Mouse (Mus musculus) activated CD4-positive, CD25-positive, alpha-beta regulatory T cell, adult 4 months (primary cell): Measurements from ENCODE around the gene Rnf183. TPM values are rescaled to one million over a fixed set of nuclear protein-coding genes. Genes with fewer than 3 reads are reported as not detected.
A peak's percentile ranks its signal among the peaks of the same experiment; 100 is the strongest.

Source experiments
- ATAC-seq: one replicate; pipeline ENCODE4 v1.8.0; 2017
- polyA plus RNA-seq, 2 experiments: library from polyadenylated mRNA; unstranded; fragments of 100-300 nt; shearing (Covaris generic); gene quantifications; one replicate each; pipeline ENCODE4 v1.2.1; 2017

The Rnf183 gene
- polyA plus RNA-seq, 2 experiments from 2014 or later: 0.44 TPM; not detected in 1

DNA sequence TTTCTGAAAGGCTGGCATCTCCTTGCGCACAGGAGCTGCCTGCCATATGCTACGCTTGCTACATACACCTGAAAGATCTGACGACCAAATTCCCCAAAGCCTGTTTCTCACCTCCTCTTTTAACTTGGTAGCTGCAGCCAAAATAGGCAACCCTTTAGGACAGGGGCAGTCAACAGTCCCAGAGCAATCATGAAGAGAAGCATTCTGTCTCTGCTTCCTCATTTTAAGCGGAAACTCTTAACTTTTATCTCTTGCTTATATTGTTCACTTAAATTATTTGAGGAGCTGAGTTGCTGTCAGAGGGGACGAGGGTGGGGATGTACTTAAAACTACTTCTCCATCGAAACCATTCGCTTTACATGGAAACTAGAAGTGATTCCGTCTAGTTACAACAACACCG lies 5.4 kb downstream of the Rnf183 start:
- no peak for ATAC-seq

DNA sequence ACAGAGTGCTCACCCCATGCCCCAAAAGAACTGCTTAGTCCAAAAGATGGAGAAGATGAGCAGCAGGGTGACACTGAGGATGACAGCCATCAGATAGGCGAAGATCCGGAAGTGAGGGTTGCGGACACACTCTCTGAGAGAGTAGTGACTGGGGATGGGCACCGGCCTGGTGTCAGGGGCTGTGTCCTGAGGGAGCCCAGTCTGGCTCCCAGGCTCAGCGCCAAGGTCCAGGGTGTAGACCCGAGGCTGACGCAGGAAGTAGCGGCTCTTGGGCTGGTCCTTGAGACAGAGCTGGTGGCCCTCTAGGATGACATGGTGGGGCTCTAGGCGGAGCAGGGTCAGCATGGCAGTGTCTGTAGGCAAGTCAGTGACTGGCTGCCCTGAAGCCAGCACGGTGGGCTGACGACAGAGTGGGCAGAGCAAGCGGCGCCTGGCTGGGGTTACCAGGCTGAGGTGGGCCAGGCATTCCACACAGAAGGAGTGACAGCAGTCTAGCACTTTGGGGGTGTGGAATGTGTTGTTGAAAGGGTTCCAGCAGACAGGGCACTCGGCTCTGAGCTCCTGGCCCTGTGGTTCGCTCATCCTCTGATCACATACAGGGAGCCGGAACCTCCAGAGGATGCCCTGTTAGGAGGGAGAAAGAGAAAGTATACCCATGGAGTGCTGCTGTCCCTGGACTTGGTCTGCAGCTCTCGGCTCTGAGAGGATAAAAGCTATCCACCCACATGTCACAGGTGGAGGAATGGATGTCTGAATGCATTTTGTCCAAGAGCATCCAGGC lies 6.9 kb downstream of the Rnf183 start:
- ATAC-seq: no peak

DNA sequence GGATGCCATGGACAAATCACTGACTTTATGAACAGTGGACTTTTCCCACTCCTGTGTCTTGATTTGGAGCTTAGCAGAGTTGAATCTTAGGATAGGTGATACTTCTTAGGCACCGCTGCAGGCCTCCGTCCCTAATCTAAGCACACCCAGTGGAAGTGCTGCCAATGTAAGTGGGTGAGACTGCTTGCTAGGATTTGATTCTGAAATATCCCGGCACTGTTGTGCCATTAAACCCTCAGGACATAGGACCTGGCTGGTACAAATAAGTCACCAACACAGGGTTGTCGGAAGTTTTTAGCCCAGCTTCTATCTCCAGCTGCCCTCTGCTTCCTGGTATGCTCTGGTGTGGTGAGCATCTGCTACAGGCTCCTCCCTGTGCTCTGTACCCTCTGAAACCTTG lies 9.2 kb downstream of the Rnf183 start:
- ATAC-seq: no peak

DNA sequence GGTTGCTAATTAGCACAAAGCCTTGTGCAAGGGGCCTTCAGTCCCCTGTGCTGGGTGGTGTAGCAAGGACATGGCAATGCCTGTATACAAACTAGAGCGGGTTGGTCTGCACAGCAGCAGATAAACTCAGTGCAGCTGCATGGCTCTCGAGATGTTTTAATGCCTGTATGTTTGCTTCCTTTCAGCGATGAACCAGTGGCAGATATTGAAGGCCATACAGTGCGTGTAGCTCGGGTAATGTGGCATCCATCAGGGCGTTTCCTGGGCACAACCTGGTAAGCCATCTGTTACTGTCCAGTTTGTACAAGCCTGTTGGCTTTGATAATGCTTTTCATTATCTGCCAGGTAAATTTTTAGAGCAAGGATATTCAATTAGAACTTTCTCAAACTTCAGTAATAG lies 16.0 kb downstream of the Rnf183 start:
- ATAC-seq: no peak

DNA sequence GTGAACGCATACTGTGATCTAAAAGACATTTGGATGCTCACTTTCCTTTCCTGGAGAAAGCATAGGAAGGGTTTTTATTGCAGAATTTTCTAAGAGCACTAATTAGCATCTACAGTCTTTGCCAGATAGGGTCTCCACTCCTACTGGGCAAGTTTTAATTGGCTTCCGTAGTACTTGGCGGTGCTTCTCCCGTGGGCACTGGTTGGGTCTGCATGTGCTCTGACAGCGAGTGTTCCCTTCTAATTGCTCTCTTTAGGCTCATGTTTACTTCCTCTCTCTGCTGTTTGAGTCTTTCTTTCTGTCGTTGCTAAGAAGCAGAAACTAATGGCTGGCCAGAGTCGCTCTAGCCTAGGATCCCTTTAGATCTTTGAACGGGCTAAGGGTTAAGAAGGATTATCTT lies 16.6 kb downstream of the Rnf183 start:
- ATAC-seq: no peak

DNA sequence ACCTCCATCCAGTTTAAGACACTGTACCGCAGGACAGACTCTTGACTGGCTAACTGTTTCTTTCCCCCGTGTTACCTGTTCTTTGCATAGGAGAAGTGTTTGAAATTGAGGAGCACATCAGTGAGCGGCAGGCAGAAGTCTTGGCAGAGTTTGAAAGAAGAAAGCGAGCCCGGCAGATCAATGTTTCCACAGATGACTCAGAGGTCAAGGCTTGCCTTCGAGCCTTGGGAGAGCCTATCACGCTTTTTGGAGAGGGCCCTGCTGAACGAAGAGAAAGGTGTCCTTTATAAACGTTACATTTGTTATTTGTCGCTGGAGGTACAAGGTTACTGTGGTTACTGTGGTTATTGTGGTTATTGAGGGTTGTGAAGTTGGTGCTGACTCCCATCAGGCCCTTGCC lies 23.4 kb downstream of the Rnf183 start:
- ATAC-seq: no peak

DNA sequence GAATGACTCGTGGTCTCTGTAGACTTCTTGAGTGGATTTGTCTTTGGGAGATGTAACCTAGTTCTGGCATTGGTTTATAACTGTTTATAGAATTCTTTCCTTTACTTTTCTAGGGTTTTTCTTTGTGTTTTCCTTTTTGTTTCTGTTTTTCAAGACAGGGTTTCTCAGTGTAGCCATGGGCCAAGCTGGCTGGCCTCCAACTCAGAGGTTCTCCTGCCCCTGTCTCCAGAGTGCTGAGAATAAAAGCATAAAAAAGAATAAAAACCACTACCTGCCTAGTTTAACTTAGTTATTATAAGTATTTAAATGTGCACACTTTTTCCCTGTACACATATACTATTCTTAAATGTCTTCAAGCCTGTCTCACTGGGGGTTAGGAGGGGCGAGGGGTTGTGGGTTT lies 24.7 kb downstream of the Rnf183 start:
- ATAC-seq: no peak

DNA sequence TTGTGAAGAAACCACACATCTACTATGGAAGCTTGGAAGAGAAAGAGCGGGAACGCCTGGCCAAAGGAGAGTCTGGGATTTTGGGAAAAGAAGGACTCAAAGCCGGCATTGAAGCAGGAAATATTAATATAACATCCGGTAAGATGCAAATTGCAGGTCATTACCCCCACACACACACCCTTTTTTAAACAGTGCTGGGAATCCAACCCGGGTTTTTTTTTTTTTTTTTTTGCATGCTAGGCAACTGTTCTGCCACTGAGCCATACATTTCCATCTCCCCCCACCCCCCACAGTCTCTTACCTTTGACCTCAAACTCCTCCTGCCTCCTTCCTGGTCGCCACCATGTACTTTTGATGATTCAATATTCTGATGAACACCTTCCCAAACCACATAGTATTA lies 25.4 kb downstream of the Rnf183 start:
- no peak for ATAC-seq

DNA sequence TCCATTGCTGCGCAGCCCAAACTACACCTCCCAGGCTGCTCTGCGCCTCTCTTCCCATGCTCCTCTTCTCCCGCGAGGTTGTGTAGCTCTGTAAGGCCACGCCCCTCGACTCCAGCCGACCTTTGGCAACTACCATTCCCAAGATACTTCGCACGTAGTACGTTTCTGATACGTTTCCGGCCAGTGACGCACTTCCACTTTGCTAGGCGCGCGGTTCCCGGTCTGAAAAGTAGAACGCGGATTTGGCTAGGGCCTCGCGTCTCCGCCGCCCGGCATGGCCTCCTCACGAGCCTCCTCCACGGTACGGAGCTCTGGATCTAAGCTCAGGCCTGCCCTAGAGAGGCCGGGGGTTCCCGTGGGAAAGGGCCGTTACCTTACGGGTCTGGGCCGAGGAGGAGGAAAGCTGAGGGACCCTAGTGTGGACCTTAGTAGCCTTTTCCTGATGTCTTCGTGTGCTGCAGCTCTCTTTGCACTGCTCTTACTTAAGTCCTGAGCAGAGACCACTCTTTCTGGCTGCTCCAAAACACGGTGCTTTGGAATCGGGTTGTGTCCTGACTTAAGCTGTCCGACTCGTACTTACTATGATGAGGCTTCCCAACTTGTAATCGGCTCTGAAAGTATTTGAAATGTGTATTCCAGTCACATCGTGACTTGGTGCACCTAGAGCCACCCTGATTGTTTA lies 26.3 kb downstream of the Rnf183 start, which contains the start of the genes Cdc26 and Prpf4:
TSS of gene Cdc26 (minus strand) at position 42 of the 682 bp plus-strand sequence.
TSS of gene Prpf4 (plus strand) at position 197 of the 682 bp plus-strand sequence.
- ATAC-seq: peak; percentile 97

DNA sequence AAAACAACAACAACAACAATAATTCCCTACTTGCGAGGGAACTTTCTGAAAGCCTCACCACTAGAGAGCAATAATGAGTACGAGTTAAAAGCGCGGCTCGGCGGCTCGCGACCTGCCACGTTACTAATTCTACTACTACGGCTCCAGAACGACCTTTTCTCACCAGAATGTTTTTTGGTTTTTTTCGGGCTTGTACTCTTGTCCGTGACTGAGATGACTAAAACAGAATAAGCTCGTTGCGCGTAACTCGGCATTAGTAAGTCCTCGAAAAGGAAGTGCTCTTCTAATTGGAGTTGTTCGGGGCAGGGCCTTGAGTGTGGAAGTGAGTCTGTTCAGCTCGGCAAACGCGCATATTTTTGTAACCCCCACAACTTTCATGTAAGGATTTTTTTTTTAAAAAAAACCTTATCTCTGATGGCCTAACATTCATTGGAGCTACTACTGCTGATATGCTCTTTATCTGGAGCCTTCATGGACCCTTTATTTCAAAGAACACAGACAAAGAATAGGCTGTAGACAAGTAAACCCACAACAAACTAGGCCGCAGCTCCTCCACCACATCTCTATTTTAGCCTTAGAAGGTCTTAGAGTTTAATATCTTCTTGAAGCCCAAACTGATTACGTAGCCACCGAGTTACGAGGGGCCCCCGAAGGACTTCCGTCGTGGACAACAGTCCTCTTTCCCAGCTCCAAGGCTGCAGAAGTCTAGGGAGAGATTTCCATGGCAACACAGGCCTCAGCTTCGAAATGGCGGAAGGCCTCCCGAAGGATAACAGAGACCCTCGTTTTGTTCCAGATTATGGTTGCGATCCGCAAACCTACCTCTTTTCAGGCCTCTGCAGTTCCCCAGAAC lies 27.1 kb downstream of the Rnf183 start:
- peak; percentile 21 for ATAC-seq

DNA sequence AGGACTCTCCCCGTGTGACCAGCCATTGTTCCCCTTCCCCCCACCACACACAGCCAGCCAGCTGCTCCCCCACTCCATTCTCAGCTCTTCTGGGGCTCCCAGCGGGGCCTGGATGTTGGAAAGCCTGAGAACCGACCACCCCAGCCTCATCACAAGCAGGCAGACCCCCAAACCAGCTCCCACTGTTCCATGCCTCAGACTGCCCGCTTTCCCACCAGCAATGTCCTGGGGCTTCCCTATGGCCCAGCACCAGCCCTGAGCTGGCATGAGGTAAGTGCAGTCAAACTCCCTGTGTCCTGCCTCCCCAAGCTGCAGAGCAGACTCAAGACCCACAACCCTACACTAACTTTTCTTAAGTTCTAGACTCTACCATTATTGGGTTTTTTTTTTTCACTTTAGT lies 28.9 kb downstream of the Rnf183 start:
- ATAC-seq: no peak

DNA sequence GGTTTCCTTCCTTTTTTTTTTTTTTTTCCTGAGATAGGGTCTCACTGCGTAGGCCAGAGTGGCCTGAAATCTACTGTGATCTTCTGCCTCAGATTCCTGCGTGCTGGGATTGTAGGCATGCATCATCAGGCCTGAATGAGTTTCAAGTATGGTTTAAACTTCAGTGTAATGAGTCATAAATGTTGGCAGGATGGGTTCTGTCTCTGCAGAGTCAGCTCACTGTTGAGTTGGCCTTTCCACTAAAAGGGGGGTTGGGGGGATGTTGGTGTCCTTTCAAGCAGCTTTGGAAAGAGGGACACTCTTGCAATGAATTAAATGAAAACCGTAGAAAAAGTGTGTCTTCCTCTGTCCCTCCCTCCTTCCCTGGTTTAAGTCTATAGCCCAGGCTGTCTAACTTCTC lies 36.1 kb downstream of the Rnf183 start:
- no peak for ATAC-seq

DNA sequence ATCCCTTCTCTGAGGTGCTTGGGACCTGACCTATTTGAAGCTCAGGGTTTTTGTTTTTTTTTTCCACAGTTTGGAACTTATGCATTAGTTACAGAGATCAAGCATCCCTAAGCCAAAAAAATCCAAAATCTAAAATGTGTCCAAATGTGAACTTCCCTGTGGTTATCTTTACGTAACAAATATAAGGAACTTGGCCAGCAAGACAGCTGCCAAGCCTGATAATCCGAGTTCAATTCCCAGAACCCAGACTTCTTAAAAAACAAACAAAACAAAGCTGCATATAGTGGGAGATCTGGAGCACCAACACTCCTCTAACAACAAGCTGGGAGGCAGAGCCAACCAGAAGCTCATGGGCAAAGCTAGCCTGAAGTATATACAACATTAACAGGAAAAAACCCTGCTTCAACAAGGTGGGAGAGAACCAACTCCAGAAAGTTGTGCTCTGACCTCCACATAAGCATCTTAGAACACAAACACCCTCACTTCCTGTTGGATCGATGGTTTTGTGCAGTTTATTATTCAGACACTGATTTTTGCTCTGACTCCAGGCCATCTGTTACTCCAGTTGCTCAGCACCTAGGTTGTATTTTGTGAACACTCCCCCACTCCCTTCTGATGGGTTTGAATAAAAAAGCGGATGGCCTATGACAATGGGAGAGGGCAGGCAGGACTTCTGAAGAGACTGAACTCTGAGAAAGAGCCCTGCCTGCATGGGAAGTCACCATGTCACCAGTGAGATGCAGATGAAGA lies 37.3 kb downstream of the Rnf183 start:
- no peak for ATAC-seq

DNA sequence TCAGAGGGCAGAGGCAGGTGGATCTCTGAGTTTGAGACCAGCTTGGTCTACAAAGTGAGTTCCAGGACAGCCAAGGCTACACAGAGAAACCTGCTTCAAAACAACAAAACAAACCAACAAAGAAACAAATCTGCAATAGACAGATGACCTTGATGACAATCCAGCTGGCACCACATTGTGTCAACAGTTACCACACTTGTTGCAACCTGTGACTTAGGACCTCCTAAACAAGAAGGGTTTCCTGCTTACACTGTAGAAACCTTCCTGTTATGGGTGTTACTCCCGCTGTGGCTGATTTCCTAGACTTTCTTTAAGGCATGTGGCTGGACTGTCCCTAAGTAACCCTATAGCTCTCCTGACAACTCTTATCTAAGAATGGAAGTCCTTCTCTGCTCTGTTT lies 39.2 kb downstream of the Rnf183 start:
- no peak for ATAC-seq

DNA sequence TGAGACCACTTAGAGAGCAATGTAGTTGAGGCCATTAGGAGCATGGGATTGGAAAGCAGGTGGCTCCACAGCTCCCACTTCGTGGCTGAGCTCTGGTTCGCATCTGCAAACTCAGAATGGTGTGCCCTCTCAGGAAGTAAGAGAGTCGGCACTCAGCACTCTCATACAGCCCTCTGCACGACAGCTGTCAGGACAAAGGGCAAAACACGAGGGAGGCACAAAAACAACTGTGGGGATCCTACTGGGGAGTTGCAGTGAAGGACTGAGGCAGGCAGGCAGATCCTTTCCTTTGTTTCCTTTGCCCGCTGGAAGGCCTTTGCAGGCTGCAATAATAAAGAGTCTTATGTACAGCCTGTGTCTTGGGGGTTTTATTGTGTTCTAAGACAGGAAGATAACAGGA lies 41.6 kb downstream of the Rnf183 start:
- no peak for ATAC-seq

DNA sequence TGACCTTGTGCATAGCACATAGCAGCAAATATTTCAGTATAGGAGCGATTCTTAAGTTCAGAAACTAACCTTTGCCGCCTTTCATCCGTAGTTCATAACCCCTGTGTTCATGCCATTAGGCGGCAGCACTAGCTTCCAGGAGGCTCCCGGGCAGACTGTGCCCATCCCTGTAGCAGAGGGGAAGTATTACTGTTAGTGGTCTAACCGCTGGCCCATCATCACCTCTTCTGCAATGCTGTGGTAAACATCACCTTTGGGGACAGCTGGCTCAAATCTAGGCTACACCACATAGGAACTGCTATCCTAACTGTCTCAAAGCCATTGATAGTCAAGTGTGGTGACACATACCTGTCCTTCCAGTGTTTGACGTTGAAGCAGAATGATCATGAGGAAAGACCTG lies 43.2 kb downstream of the Rnf183 start:
- ATAC-seq: no peak

DNA sequence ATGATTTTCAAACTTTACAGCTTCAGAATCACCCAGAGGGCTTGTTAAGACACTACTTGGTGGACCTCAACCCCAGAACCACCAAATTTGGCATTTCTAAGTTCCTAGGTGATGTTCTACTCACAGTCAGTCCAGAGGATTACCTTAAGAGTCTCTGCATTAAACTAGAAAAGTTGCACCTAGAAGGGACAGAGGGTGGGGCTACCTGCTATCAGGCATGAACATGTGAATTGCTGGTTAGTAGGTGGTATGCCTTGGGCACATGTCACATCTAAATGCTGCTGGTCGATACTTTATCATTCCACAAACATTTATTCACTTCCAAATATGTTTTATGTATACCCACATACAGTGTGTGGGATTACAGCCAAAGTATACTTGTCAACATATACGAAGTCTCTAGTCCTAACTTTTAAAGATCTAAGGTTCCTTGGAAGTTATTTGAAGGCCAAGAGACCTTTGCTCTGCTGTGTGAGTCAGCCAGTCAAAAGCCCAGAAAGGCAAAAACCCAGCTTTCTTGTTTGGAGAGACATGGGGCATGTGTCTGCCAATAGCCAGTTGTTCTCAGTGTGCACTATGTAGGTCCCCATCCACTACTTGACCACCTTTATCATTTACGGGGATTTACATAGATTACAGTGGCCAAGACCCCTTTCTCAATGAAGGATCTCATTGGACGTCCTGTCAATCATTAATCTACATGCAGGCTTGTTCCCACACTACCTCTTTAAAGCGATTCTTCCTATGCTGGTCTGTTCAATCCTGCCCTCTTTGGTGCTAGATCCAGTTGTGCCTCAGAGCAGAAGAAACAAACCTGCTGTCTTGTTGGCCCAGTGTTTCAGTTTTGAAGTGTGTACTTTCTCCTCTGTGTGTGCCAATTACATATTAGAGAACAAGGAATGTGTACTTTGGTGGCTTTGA lies 45.2 kb downstream of the Rnf183 start:
- ATAC-seq: no peak

DNA sequence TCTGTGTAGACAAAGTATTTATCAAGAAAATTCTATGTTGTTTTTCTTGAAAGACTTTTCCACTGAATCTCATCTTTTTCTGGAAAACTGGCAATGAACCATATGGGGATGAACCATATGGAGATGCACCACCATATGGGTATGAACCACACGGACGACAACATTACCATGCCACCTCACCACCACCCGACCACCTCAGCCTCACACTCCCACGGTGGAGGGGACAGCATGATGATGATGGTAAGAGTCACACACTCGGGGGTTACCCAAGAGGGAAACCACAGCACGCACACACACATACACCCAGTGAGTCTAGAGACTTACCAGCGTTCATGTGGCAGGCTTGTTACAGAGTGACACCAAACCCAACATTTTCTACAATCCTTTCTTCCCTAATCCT lies 49.6 kb downstream of the Rnf183 start:
- ATAC-seq: no peak

DNA sequence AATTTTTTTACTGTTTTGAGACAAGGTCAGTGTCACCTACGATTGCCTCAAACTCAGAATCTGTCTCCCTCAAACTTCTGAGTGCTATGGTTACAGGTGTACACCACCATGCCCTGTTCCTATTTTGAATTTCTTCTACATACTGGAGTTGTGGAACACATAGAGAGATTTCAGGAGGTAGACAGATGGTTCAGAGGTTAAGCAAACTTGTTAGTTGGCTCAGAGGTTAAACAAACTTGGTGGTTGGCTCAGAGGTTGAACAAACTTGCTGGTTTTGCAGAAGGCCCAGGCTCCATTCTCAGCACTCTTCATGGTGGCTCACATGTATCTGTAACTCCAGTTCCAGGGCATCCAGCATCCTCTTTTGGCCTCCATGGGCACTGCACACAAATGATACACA lies 50.9 kb downstream of the Rnf183 start:
- ATAC-seq: no peak

DNA sequence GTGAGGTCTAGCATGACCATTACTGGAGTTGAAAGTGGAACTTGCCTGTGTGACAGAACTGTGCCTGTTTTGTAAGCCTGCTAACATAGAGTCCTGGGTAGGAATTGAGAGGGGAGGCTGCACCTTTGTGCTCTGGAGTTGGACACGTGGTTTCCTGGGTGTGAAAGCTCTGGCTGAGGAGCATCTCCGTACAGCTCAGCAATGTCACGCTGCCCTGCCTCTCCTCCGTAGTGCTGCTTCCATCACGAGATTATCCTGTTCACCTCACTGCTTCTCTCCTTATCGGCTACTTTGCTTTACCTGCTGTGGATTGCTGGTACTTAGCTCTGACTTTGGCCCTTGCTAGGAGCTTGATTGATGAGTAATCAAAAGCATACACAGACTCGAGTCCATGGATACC lies 51.3 kb downstream of the Rnf183 start:
- no peak for ATAC-seq

DNA sequence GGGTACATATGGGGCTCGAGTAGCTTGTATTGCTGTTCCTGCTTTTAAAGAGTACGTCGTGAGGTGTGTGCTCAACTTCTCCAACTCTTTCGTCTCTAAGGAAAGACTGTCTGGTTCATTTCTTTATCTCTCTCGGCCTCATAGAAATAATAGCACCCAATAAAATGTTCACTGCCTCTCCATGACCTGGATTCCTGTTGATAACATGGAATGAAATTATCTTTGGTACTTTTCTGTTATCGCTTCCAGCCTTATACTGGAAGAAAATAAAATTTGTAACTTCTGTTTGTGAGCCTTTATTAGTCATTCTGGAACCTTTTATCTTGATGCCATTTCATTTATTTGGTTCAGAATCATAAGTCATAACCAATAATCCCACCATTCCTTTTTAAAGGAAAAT lies 51.8 kb downstream of the Rnf183 start:
- ATAC-seq: no peak
